Mouse (Mus musculus) midbrain, embryonic 13.5 days (tissue): ENCODE results near the gene Casd1. TPM values are rescaled to one million over a fixed set of nuclear protein-coding genes. Genes with fewer than 3 reads are reported as not detected.

Experiments
- ATAC-seq: fragments of 200-750 bp; cut with Nextera tagmentation; 2 replicates; pipeline ENCODE4 v1.8.0; 2017; ENCODE audit warnings: mild to moderate bottlenecking, moderate TSS enrichment, moderate library complexity
- H3K27ac ChIP-seq: fragments of 300-500 bp; sonication (generic); 2 replicates; pipeline ENCODE4 v1.5.1; 2015; ENCODE audit warnings: inconsistent platforms, mild to moderate bottlenecking, moderate library complexity
- H3K27me3 ChIP-seq: fragments of 300-500 bp; sonication (generic); 2 replicates; pipeline ENCODE4 v1.6.1; 2015; ENCODE audit warnings: mild to moderate bottlenecking, inconsistent platforms
- H3K36me3 ChIP-seq: fragments of 300-500 bp; sonication (generic); 2 replicates; pipeline ENCODE4 v1.6.1; 2015; ENCODE audit warnings: mild to moderate bottlenecking, inconsistent platforms
- H3K4me1 ChIP-seq: fragments of 300-500 bp; sonication (generic); replicated peaks from 2 replicates; pipeline ENCODE4 v1.6.1; 2015; ENCODE audit warnings: inconsistent platforms
- H3K4me2 ChIP-seq: fragments of 300-500 bp; sonication (generic); replicated peaks from 2 replicates; pipeline ENCODE4 v1.6.1; 2015; ENCODE audit warnings: moderate library complexity, mild to moderate bottlenecking, inconsistent platforms
- H3K4me3 ChIP-seq: fragments of 300-500 bp; sonication (generic); replicated peaks from 2 replicates; pipeline ENCODE4 v1.5.1; 2015; ENCODE audit warnings: mild to moderate bottlenecking, inconsistent platforms
- H3K9ac ChIP-seq: fragments of 300-500 bp; sonication (generic); replicated peaks from 2 replicates; pipeline ENCODE4 v1.6.1; 2015; ENCODE audit warnings: mild to moderate bottlenecking, inconsistent platforms
- H3K9me3 ChIP-seq: fragments of 300-500 bp; sonication (generic); 2 replicates; pipeline ENCODE4 v1.6.1; 2016; ENCODE audit warnings: mild to moderate bottlenecking, inconsistent platforms
- WGBS: fragments of 180-500 bp; shearing (Covaris S2); methylation state at CpG from one replicate; pipeline ENCODE4 v1.1.7; 2015; 5-methylcytosine and 5-hydroxymethylcytosine counted together
- polyA plus RNA-seq: library from polyadenylated mRNA; unstranded; fragments of >200 nt; fragmentation: Nextera tagmentation; extraction: Ambion mirVana; gene quantifications from 2 replicates; pipeline ENCODE4 v1.2.1, GENCODE M21; 2015

The Casd1 gene
- polyA plus RNA-seq, 1 experiment from 2014 or later: 39.0 TPM

DNA sequence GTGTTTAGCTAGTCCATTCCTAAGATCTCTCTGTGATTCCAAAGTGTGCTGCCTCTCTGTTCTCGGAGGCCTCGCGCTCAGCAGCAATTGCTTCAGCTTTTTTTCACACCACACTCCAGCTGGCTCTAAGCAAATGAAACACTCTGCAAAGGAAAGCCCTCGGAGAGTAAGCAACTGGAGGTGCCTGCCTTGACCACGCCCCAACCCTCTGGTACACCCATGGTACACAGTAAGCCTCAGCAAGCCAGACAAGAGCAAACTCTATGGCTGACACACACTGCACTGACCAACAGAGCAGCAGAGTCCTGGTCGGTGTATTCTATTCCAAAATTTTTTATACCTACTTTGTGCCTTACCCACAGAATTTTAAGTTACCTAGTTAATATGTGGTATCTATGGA is 17.2 kb upstream of the Casd1 start:
- H3K27me3 ChIP-seq: no peaks in the 10 kb centered on the region
- no peak overlapping the region for H3K9ac ChIP-seq
- H3K27ac ChIP-seq: no peak overlapping the region
- no peaks in the 10 kb centered on the region for H3K4me1 ChIP-seq
- 26% methylated on average over 6 of the region's 6 CpGs for WGBS
- H3K36me3 ChIP-seq: no peaks in the 10 kb centered on the region
- H3K4me2 ChIP-seq: no peak overlapping the region
- H3K9me3 ChIP-seq: no peaks in the 10 kb centered on the region
- ATAC-seq: no peak
- no peak overlapping the region for H3K4me3 ChIP-seq

- no peaks in the 10 kb centered on the region for H3K4me1 ChIP-seq
- no peaks in the 10 kb centered on the region for H3K36me3 ChIP-seq
- no peaks in the 10 kb centered on the region for H3K9me3 ChIP-seq
- H3K27me3 ChIP-seq: no peaks in the 10 kb centered on the region
- WGBS: 71% methylated on average over 4 of the region's 4 CpGs
- H3K4me3 ChIP-seq: no peak overlapping the region
- H3K27ac ChIP-seq: no peak overlapping the region
- no peak overlapping the region for H3K9ac ChIP-seq
- no peak overlapping the region for H3K4me2 ChIP-seq
- no peak for ATAC-seq
These were observed 12.7 kb upstream of the Casd1 start for GRCm38 (mm10) chr6:4587946-4588345.

- H3K4me1 ChIP-seq: no peaks in the 10 kb centered on the region
- H3K4me2 ChIP-seq: no peak overlapping the region
- H3K9ac ChIP-seq: no peak overlapping the region
- no peaks in the 10 kb centered on the region for H3K27me3 ChIP-seq
- H3K9me3 ChIP-seq: no peaks in the 10 kb centered on the region
- no peak for ATAC-seq
- no peak overlapping the region for H3K27ac ChIP-seq
- H3K36me3 ChIP-seq: no peaks in the 10 kb centered on the region
- 93% methylated on average over 3 of the region's 3 CpGs for WGBS
- H3K4me3 ChIP-seq: no peak overlapping the region
These were observed 11.9 kb upstream of the Casd1 start for GRCm38 (mm10) chr6:4588722-4589121.

DNA sequence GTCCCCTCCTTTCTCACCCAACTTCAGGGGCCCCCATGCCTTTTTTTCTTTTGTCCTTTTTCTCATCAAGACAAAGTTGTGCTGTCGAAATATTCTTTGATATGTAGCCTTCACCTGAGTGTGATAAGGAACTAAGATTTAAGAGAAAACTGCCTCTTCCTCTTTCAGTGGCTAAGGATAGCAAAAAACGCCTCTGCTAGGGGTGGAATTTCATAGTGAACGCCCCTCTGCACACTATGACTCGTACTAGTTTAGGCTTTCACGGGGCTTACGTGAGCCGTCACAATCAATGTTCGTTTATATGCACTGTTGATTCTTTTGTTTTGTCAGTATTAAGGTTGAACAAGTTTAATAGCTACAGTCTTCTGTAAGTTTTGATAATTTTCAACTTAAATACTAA is 10.6 kb upstream of the Casd1 start:
- no peak for ATAC-seq
- no peaks in the 10 kb centered on the region for H3K36me3 ChIP-seq
- no peaks in the 10 kb centered on the region for H3K4me1 ChIP-seq
- H3K9me3 ChIP-seq: no peaks in the 10 kb centered on the region
- H3K27me3 ChIP-seq: no peaks in the 10 kb centered on the region
- 70% methylated on average over 8 of the region's 8 CpGs for WGBS
- no peak overlapping the region for H3K4me3 ChIP-seq
- no peak overlapping the region for H3K4me2 ChIP-seq
- no peak overlapping the region for H3K9ac ChIP-seq
- H3K27ac ChIP-seq: no peak overlapping the region

GRCm38 (mm10) chr6:4597711-4598110 is 2.9 kb upstream of the Casd1 start:
- Histone ChIP-seq H3K4me3 (no peak overlapping the region), H3K27me3 (no peaks in the 10 kb centered on the region), H3K9me3 (no peaks in the 10 kb centered on the region), H3K9ac (no peak overlapping the region), H3K4me1 (peaks cover 26% of the 10 kb centered on the region), H3K36me3 (no peaks in the 10 kb centered on the region), H3K4me2 (no peak overlapping the region), H3K27ac (no peak overlapping the region)
- 55% methylated on average over 4 of the region's 4 CpGs for WGBS
- no peak for ATAC-seq

- 38% methylated on average over 7 of the region's 7 CpGs for WGBS
- peak; percentile 12 for ATAC-seq
These were observed 468 bp upstream of the Casd1 start for GRCm38 (mm10) chr6:4600085-4600657.

GRCm38 (mm10) chr6:4601297-4601931 is 775 bp downstream of the Casd1 start:
- WGBS: 3% methylated on average over 42 of the region's 58 CpGs
- peak overlapping the region; percentile 92 for H3K4me2 ChIP-seq
- H3K9ac ChIP-seq: peak overlapping the region; percentile 95
- H3K36me3 ChIP-seq: no peaks in the 10 kb centered on the region
- no peaks in the 10 kb centered on the region for H3K27me3 ChIP-seq
- no peaks in the 10 kb centered on the region for H3K9me3 ChIP-seq
- peak overlapping the region; percentile 95 for H3K27ac ChIP-seq
- ATAC-seq: peak; percentile 67
- peaks cover 33% of the 10 kb centered on the region for H3K4me1 ChIP-seq
- H3K4me3 ChIP-seq: peak overlapping the region; percentile 73

More at GRCm38 (mm10) chr6:4600085-4600657, 468 bp upstream of the Casd1 start:
- Histone ChIP-seq H3K27me3 (no peaks in the 10 kb centered on the region), H3K4me1 (peaks cover 33% of the 10 kb centered on the region), H3K27ac (peak overlapping the region; percentile 95), H3K4me2 (peak overlapping the region; percentile 92), H3K9ac (peak overlapping the region; percentile 95), H3K9me3 (no peaks in the 10 kb centered on the region), H3K4me3 (peak overlapping the region; percentile 73), H3K36me3 (no peaks in the 10 kb centered on the region)

DNA sequence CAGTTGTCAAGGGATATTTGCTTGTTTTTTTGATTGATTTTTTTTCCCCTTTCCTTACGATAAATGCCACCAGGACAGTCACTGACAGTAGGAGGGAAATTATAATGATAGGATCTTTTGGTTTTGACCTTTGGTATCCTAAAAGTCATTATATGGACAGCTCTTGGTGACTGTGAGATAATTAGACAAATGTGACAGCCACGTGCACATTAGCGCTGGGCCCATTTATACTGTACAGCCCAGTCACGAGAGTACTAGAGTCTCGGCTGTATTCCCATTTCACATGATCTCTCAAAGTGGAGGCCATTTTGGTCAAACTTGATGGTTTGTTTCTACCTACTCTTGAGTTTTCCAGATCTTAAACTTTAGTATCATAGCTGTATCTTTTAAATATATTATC is 1.4 kb downstream of the Casd1 start:
- peak overlapping the region; percentile 92 for H3K4me2 ChIP-seq
- H3K27ac ChIP-seq: peak overlapping the region; percentile 95; the same call in 1 of the 2 replicates
- H3K9ac ChIP-seq: no peak overlapping the region
- H3K36me3 ChIP-seq: no peaks in the 10 kb centered on the region
- peak overlapping the region; percentile 73 for H3K4me3 ChIP-seq
- 57% methylated on average over 5 of the region's 5 CpGs for WGBS
- ATAC-seq: no peak
- peaks cover 33% of the 10 kb centered on the region for H3K4me1 ChIP-seq
- no peaks in the 10 kb centered on the region for H3K27me3 ChIP-seq
- H3K9me3 ChIP-seq: no peaks in the 10 kb centered on the region

DNA sequence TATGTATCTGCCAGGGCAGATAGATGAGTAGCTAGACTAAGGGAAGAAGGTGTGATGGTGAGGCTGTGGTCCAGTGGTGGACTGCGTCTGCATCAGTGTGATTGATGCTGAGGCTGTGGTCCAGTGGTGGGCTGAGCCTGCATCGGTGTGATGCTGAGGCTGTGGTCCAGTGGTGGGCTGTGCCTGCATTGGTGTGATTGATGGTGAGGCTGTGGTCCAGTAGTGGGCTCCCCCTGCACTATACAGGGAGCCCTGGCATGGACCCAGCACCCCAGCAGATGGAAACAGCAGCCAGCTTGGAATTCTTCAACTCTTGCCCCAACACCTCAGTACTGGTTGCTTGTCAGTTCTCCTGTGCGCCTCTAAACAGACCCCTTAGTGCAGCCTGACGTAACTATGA is 5.8 kb downstream of the Casd1 start:
- H3K4me3 ChIP-seq: no peak overlapping the region
- no peak for ATAC-seq
- no peaks in the 10 kb centered on the region for H3K27me3 ChIP-seq
- peaks cover 20% of the 10 kb centered on the region for H3K4me1 ChIP-seq
- WGBS: 98% methylated on average over 4 of the region's 4 CpGs
- no peak overlapping the region for H3K9ac ChIP-seq
- no peaks in the 10 kb centered on the region for H3K9me3 ChIP-seq
- no peak overlapping the region for H3K4me2 ChIP-seq
- no peaks in the 10 kb centered on the region for H3K36me3 ChIP-seq
- H3K27ac ChIP-seq: no peak overlapping the region

DNA sequence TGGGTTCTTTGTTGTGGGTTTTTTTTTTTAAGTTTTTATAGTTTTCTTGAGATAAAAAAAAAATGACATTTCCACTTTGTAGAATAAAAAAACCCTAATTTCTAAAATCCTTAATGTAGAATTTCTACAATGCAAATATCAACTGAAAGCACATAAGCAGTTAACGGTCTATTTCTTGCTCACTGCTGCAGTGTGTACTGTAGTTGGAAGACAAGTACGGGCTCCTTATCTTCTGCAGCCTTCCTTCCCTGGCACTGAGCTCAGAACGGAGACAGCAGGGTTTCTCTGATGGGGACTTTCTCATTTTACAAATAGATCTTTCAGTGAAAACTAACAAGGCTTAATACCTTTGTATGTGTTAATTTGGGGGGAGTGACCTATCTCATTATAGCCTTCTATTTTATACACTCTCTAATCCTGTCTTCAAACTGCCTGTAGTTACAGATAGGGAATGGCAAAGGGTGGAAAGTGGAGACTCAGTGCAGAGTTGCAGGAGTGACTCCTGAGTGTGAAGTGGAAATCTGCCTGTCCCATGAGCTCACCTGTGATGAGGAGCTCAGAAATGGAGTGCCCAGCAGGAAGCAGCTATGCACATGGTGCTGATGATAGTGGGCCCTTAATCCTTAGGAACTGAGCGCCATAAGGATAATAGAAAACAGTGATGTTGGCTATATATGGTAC is 9.7 kb downstream of the Casd1 start:
- Histone ChIP-seq H3K27me3 (no peaks in the 10 kb centered on the region), H3K4me1 (no peaks in the 10 kb centered on the region), H3K4me3 (no peak overlapping the region), H3K27ac (no peak overlapping the region), H3K9ac (no peak overlapping the region), H3K36me3 (peaks cover 4% of the 10 kb centered on the region), H3K9me3 (no peaks in the 10 kb centered on the region), H3K4me2 (no peak overlapping the region)
- ATAC-seq: no peak
- WGBS: 80% methylated on average over 4 of the region's 4 CpGs

DNA sequence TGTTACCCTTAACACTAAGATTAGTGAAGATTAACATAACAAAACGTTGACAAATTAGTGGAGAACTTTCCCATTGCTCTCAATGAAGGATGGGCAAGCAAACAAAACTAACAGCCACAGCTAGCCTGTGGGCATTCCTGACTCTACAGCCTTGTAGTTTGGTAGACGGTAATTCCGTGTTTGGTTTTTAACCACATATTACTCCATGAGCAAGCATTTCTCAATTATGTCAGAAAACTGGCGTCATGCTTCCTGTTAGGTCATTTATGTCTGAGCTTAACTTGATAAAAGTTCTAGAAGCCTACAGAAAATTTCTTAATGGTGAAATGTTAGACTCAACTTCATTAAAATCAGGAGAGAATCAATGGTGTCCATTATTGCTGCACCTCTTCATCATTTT is 11.2 kb downstream of the Casd1 start:
- H3K4me2 ChIP-seq: no peak overlapping the region
- H3K9ac ChIP-seq: no peak overlapping the region
- no peak overlapping the region for H3K27ac ChIP-seq
- no peaks in the 10 kb centered on the region for H3K27me3 ChIP-seq
- H3K4me1 ChIP-seq: no peaks in the 10 kb centered on the region
- WGBS: 91% methylated on average over 4 of the region's 4 CpGs
- no peak for ATAC-seq
- no peaks in the 10 kb centered on the region for H3K9me3 ChIP-seq
- H3K36me3 ChIP-seq: peaks cover 4% of the 10 kb centered on the region
- no peak overlapping the region for H3K4me3 ChIP-seq

DNA sequence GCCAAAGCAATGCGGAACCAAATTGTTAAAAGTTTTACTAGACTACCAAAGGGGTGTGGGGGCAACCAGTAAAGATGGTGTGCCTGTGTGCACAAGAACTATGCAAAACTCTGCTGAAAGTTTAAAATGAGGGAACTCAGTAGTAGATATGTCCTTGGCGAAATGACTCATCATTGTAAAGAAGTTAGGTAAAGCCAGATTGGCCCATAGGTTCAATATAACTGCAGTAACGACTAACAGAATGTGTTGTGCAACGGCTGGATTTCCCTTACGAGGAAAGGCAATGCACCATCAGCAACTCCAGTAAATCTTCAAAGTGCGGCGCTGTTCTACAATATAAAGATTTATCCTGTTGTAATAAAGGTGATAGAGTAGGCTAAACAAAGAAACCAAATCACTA is 11.8 kb downstream of the Casd1 start:
- no peaks in the 10 kb centered on the region for H3K9me3 ChIP-seq
- peaks cover 4% of the 10 kb centered on the region for H3K36me3 ChIP-seq
- no peak for ATAC-seq
- no peak overlapping the region for H3K9ac ChIP-seq
- 97% methylated on average over 7 of the region's 7 CpGs for WGBS
- H3K27ac ChIP-seq: no peak overlapping the region
- H3K4me3 ChIP-seq: no peak overlapping the region
- H3K27me3 ChIP-seq: no peaks in the 10 kb centered on the region
- H3K4me1 ChIP-seq: no peaks in the 10 kb centered on the region
- no peak overlapping the region for H3K4me2 ChIP-seq
